Mouse (Mus musculus): ENCODE results near the gene Shank2. TPM values are rescaled to one million over a fixed set of nuclear protein-coding genes. Genes with fewer than 3 reads are reported as not detected.
A peak's percentile ranks its signal among the peaks of the same experiment; 100 is the strongest.

Shank2 gene
- total RNA-seq, 2 experiments from 2014 or later, result 133 to 143 TPM

DNA sequence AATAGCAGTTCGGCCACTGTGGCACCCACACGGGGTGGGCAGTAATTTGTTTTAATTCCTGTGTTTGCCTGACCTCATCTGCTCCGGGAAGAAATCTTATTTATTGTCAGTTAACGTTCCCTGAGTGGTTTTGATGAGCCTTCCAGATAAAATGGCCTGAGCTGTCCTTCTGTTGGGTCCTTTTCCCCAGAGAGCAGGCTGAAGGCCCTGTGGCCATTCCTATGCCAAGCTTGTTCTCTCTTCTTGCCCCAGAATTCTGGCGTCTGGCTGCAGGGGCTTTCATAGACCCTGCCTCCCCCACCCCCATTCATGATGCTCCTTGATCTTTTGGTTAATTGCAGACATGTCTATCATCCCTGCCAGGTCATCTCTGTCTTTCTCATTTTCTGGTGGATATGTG lies 300.8 kb downstream of the Shank2 start:
- intact Hi-C loops (cut with DNase I), result no loop called here
- peak; percentile 31 for DNase-seq

DNA sequence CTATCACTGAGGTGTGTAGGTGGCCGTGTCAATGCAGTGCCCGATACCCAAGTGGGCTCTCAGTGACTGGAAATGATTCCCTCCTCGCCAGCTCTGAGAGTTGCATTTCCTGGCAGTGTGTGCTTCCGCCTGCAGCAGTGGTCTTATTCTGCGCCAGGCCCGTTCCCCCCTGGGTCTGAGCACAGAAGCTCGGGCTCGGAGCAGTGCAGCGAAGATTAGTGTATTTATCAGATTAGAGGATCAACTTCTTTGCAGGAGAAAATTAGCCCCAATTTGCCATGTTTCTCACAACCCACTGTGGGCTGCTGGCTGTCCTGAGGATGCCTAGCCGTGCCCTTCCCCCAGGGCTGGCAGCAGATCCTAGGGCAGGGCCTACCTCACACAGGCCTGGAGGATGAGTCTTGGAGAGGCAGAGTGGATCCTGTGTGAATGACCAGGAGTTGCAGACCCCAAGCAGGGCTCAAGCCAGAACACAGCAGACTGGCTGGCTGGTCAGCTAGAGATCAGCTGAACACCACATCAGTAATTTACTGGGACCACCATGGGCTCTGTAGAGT lies 306.2 kb downstream of the Shank2 start:
- intact Hi-C loops (cut with DNase I), result no loop called here
- DNase-seq, result peak; percentile 45

DNA sequence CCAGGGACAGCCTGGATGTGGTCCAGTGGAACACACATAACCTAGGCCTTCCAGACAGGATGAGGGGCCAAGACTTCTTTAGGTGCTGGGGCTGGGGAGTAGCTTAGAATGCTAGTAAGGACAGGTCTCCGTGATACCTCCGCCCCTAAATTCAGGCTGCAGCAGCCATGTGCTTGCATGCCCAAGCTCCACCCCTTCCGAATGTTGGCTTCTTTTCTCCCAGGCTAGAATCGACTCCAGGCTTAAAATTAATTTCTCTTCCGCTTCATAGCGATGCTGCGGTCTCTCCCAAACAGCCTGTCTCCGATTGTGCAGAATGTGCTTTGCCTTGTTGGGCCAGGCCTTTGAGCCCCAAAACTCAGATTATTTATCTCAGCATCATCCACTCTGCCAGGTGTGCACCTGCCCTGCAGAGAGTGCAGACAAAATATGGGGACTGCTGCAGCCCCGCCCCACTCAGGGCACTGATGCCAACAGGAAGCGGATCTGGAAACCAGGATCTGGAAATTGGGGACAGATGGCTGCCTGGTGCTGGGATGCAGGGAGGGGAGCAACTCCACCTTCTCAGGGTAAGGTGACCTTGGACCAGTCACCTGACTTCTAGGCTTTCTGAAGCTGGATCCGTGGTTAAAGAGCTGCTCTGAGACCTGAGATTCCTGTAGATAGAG lies 312.8 kb downstream of the Shank2 start:
- DNase-seq, result no peak
- intact Hi-C loops (cut with DNase I), result no loop called here

DNA sequence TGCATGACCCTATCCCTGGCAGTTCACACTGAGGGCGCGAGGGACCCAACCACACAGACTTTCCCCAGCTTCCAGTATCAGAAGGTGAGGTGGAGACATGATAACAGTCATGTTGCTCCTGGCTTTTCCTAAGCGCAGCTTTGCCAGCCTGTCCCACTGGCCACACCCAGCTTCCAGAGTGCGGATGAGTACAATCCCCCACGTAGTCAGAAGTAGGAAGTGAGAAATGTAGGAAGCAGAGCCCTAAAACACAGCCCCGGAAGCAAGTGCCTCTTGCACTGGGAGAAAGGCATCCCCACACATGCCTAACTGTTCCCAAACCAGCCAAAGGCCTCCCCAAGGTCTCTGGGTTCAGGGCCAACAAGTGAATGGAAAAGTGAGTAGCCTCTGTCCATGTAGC lies 314.5 kb downstream of the Shank2 start:
- DNase-seq, result no peak
- intact Hi-C loops (cut with DNase I), result no loop called here

DNA sequence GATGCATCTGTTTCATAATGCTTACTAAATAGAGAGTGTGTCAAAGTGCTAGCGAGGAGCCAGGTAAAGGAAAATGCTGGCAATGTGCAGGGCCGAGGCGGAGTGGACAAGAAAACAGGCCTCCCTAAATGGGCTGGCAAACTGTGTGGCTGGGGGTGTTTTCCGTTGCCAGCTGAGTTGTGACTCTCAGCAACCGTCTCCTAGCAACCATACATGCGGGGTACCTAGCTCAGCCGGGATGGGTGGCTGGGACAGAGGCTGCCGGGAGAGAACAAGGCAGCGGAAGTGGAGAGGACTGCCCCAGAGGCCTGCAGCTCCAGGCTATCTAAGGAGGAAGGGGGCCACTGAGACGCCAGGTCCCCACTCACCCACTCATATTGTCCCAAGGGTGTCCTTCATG lies 315.1 kb downstream of the Shank2 start:
- intact Hi-C loops (cut with DNase I), result no loop called here
- peak; percentile 45 for DNase-seq

DNA sequence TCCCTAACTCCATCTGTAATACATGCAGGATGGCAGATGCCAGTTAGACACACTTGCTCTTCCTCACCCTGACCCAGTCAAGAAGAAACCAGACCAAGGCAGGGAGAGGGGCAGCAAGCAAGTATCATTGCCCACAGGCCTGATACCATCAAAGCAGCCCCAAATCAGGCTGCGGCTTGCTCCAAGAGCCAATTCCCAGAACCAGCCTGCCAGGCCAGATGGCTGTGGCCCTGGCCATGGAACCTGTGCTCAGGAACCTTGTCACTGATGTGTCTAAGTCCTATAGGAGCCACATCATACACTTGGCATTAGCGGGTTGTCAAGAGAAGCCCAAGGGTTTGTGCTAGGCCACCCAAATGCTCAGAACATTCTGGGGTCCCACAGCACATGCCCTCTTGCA lies 322.3 kb downstream of the Shank2 start:
- intact Hi-C loops (cut with DNase I), result no loop called here
- no peak for DNase-seq

DNA sequence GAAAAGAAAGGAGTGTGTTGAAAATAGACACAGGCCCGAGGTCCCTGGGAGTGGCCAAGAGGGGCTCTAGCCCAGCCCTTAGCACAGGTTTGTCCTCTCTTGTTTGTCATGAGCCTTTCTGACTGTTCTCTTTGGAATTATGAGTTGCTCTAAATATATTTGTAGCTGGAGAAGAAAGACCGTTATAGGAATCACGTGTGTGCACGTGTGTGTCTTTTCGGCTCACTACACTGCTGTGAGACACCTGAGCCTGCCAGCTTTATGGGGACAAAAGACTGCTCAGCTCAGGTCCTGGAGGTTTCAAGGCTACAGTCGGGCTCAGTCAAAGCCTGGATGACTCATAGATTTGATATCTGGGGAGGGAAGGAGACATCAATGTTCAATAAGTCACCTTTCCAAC lies 323.1 kb downstream of the Shank2 start:
- no peak for DNase-seq
- intact Hi-C loops (cut with DNase I), result no loop called here

DNA sequence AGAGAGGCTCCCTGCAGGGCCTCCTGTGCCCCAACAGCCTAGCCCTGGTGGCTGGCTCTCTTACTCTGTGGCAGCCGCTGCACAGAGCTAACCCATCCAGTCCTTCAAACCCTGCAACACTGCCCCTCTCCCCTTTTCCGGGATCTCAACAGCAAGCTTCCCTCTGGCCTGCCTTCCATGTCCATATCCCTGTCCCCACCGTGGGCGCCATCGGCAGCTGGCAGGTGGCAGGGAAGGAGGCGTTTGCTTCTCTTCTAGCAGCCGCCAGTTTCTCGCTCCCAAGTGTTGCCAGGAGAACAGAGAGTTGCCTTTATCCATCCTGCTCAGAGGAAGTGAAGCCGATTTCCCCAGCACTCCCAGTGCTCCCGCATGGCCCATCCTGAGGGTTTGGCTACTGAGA lies 323.9 kb downstream of the Shank2 start:
- intact Hi-C loops (cut with DNase I), result no loop called here
- peak; percentile 35 for DNase-seq

DNA sequence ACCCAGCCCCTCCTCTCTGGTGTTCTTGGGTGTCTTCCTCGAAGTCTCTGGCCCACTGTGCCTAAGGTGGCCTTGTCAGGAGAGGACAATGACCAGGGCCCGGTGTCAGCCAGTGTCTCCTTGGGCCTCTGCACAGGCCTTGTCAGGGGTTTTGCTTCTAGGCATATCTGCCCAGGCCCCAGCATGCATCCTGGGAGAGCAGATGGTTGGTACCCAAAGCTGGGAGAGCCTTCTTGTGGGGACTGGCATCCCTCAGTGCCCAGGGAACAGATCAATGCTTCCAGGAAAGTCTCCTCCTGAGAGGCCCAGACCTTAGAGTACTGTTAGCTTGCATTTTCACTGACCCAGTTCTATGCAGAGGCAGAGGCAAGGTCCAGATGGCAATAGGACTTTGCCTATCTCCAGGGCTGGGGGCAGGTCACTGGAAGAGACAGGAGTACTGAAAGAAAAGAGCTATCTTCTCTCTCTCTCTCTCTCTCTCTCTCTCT lies 327.7 kb downstream of the Shank2 start:
- intact Hi-C loops (cut with DNase I), result no loop called here

DNA sequence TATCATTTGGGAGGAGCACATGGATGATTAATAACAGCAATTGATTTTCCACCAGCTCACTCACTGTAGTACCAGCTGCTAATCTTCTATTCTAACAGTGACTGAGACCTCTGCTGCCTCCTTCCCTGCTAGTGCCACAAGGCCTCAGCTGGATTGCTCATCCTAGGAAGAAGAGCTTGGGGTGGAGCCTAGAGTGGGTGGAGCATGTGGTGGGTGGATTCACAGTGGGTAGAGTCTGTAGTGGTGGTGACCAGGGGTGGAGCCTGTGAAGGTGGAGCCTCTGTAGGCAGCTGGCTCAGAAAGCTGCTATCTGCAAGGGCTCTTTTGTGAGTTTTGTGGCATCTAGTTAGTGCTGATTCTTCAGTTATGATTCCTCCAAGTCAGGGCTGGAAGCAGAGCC lies 334.9 kb downstream of the Shank2 start:
- DNase-seq, result no peak
- intact Hi-C loops (cut with DNase I), result no loop called here

More for the DNA sequence above, 327.7 kb downstream of the Shank2 start:
- DNase-seq, result no peak

DNA sequence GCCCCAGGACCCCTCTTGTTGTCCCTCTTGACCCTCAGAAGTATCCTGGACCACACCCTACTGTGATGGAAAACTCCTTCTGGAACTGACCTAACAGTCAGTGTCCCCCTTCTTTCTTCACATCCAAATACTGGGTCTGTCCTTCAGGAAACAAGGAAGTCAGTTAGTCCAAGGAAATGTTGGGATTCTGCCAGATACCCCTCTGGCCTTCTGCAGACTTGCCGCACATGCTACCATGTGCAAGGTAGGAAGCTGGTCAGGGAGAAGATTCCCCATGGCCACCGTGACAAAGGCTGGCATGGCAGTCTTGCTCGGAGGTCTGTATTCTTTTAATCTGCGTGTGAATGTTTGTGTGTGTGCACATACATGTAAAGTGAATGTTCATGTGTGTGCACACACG lies 337.0 kb downstream of the Shank2 start:
- intact Hi-C loops (cut with DNase I), result no loop called here
- peak; percentile 28 for DNase-seq

DNA sequence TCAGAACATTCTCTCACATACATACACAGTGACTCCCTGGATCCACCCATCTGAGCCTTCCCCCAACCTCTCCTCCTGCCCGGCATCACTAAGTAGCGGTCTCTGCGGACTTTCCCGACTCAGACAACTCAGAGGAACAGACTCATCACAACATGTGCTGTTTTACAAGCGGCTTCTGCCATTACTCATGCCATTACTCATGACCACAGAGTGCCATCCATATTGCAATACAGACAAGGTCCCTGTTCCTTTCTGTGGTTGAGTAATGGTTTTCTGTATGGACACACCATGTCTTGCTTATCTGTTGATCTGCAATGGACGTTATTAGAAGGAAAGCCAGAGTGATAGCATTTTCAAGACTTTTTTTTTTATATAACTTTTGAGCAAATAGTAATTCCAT lies 338.6 kb downstream of the Shank2 start:
- intact Hi-C loops (cut with DNase I), result no loop called here
- DNase-seq, result no peak

DNA sequence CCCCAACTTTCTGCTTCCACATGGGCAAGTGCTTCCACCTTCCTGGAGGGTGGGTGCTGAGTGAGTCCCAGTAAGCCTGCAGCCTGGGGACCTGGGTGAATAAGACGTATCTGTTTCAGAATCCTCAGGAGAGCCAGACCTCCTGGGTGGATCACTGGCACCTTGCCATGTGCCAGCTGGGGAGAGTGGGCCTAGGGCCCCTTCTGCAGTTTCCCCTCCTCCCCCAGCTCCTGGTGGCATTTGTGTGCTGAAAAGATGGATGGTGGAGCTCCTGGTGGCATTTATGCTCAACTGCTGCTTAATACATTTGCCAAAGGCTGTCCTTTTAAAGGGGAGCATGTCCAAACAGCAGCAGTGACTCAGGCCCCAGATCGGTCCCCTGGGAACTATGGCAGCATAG lies 364.4 kb downstream of the Shank2 start:
- intact Hi-C loops (cut with DNase I), result no loop called here
- DNase-seq, result no peak

DNA sequence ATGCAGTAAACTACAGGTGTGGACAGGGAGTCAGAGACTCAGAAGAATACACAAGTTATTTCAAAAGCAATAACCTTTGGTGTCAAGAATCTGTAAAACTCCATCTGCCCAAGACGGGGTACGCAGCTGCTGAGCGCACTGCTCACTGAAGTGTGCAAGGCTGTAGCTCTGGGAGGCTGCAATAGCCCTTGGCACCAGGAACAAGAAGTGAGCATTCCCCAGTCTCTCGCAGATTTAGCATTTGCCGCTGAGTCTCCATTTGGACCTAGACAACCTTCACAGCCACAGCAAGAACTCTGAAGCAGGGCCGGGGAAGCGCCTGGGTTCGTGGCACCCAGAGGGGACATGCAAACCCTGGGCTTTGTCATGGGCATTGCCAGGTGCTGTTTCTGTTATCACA lies 371.3 kb downstream of the Shank2 start:
- DNase-seq, result peak; percentile 33
- intact Hi-C loops (cut with DNase I), result no loop called here

DNA sequence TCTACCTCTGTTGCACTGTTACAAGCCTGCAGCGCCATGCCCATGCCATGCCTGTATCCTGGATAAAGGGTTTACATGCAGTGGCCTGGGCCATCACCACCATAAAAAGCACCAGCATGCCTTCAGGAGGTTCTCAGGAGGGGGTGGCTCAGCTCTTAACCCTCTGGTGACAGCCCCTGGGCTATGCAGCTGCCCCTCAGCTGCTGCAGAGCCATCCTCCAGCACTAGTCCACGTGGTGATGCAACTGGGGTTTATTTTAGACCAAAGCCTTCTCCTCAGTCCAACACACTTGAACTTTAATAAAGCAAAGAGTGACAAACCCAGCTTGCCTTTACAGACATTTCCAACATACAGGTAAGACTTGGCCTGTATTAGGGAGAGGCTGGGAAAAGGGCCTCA lies 373.8 kb downstream of the Shank2 start:
- intact Hi-C loops (cut with DNase I), result no loop called here

DNA sequence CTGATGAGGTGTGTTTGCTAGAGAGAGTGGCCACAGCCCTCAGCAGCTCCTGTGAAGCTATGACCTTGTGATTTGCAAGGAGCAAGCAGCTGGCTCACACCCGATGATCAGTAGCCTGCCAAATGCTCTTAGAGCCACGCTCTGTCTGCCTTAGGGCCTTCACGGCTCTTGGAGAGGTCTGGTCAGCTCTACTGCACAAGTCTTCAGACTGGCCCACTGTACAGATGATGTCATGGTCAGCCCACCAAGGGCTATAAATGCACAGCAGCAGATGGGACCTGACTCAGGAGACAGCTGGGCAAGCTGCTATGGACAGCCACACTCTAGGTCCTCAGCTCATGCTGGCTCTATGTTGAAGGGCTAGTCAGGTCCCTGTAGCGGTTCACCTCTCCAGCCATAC lies 376.5 kb downstream of the Shank2 start:
- peak; percentile 40 for DNase-seq
- intact Hi-C loops (cut with DNase I), result no loop called here

More for the DNA sequence above, 373.8 kb downstream of the Shank2 start:
- no peak for DNase-seq

DNA sequence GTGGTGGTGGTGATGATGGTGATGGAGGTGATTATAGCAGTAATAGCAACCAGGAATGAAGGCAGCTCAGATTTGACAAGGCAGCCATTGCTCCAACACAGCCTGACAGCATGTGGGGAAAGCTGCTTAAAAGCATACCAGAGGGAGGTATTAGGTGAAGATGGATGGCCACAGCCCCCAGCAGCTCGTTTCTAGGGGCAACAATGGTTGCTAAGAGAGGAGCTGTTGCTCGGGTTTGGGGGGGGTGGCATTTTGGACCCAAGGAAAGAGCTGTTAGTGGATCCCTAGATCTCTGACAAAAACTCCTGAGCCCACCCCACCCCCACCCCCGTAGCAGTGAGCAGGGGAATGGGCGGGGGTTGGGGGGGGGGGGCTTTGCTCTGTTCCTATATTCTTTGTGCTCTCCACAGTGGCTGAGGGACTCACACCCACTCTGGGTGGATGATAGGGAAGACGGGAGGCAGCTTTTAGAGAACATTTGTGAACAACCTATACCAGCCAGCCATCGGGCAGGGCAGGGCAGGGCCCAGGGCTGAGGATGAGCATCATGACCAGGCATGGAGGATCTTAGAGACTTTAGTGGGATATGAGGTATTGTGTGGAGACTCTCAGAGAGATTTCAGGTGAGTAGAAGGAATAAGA lies 377.6 kb downstream of the Shank2 start:
- intact Hi-C loops (cut with DNase I), result no loop called here
- DNase-seq, result no peak

DNA sequence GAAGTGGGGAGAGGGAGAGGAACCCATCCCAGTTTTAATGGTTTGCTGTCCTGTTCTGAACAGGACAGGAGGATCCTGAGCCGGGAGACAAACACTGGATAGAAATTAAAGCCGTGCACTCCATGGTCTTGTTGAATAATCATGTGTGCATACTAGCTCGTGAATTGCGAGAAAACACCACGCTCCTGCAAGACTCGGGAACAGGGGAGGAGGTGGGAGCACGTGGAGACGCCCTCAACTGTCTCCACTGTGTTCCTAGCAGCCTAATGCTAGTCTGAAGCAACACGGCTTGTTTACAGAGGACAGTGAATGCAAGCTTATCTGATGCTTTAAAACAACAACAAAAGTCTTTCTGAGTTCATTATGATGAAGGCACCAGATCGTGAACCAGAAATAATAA lies 379.9 kb downstream of the Shank2 start:
- DNase-seq, result no peak
- intact Hi-C loops (cut with DNase I), result no loop called here

DNA sequence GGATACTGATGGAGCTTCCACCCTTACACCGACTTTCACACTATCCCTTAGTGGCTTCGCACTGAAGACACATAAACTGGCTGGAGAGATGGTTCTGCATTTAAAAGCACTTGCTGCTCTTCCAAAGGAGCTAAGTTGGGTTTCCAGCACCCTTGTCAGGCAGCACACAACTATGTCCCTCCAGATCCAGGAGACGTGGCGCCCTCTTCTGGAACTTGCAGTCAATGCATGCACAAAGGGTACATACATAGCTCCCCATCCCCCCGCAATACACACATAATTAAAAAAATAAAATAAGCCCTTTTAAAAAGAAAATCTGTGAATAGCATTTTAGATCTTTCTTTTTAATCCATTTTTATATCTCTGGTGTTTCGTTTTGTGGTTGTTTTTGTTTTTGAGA lies 385.8 kb downstream of the Shank2 start:
- DNase-seq, result no peak
- intact Hi-C loops (cut with DNase I), result no loop called here

DNA sequence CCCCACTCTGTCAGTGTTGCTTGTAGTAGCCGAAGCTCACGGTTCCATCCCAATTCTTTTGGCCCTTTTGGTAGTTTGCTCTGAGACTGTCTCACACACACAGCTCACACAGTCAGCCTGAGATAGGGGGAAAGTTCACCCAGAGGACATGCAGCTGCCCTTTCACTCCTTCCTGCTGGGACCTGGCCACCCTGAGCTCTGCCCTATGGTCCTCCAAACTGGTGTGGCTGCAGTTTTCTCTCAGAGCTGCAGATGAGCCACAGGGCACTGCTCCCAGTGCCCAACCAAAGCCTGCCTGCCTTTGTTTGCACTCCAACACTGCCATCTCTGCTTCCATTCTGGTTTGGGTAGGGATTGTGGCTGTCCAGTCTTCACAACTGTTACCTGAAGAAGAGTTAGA lies 388.0 kb downstream of the Shank2 start:
- DNase-seq, result no peak
- intact Hi-C loops (cut with DNase I), result no loop called here

DNA sequence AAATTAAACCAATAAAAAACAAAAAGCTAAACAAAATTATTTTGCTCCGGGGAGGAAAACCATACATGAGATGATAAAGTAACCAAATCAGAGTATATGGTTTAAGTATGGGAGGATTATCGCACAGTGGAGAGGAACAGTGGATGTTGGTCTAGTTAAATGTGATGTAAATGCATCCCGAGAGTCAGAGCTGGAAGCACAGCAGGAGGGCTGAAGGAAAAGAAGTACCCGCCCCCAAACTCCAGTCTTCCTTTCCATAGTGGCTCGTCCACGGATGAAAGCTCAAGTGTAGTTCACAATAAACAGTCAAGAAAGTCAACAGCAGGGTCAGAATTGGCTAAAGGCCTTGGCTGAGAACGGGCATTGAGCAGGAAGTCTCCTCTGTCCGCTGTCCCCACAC lies 388.9 kb downstream of the Shank2 start:
- intact Hi-C loops (cut with DNase I), result no loop called here
- DNase-seq, result no peak

DNA sequence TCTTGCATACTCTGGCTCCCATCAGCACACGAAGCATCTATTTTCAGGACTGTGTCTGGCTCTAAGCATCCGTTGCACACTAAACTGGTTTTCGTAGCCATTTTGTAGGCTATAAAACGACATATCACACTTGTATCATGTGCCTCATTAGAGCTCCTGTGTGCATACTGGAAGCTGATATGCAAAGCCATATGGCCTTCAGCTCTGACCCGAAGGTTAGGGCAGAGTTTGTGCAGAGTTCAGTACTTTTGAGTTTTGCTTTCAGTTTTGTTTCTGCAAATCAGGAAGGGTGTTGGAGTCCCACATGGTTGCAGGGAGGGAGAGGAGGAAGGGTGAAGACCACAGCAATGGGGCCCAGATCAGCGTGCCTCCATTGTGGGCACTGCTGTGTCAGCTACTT lies 390.0 kb downstream of the Shank2 start:
- DNase-seq, result no peak
- intact Hi-C loops (cut with DNase I), result no loop called here
